Mouse (Mus musculus) Patski (cell line): Measurements from ENCODE around the gene Gm11444. TPM values are rescaled to one million over a fixed set of nuclear protein-coding genes. Genes with fewer than 3 reads are reported as not detected.

ENCODE experiments used
- ATAC-seq: fragments of 100-300 bp; one replicate; pipeline ENCODE4 v1.8.0; 2021
- CTCF ChIA-PET: fragments of 350-600 bp; sonication (Branson Sonifier 250); formaldehyde crosslinking; loops from one replicate; lab custom pipeline; 2022; ENCODE audit warnings: inconsistent platforms; lab: Charles Lee
- POLR2A ChIA-PET: fragments of 350-600 bp; sonication (Branson Sonifier 250); formaldehyde crosslinking; loops from one replicate; lab custom pipeline; 2022; ENCODE audit warnings: antibody characterized with exemption, inconsistent platforms; lab: Charles Lee
- DNase-seq: peaks from one replicate; pipeline ENCODE4 v3.0.0-alpha.2; 2011; ENCODE audit warnings: low read depth, low spot score
- H3K27me3 ChIP-seq: fragments of 371-371 bp; one replicate; pipeline ENCODE4 v1.5.1; 2021
- CTCF ChIP-seq: fragments of 100-300 bp; IDR thresholded peaks from one replicate; pipeline ENCODE4 v1.5.1; 2021
- in situ Hi-C: fragments of 300-500 bp; cut with MboI; formaldehyde crosslinking; loops from 3 replicates; pipeline ENCODE4 v1.11.1; 2018; ENCODE audit warnings: low pct_unique_long_range_greater_than_20kb, mixed read lengths
- polyA plus RNA-seq: library from polyadenylated mRNA; unstranded; gene quantifications from one replicate; pipeline ENCODE4 v1.2.3, GENCODE M21; 2021

The Gm11444 gene
- polyA plus RNA-seq, 1 experiment from 2014 or later, result not detected

GRCm38 (mm10) chr11:85842596-85843346 is 7.4 kb downstream of the Gm11444 start:
- ChIA-PET POLR2A (interaction anchor here (0.7 kb wide), 1 partner anchor 333 kb away, joined by 4 read pairs; no protein-coding TSS in a partner anchor), CTCF (interaction anchor here (1.0 to 1.4 kb wide), 3 partner anchors 128 to 325 kb away, joined by 3 to 5 read pairs (median 3); no protein-coding TSS in a partner anchor)
- no peak for TF ChIP-seq CTCF
- in situ Hi-C loops, result no loop called here
- DNase-seq, result no peak
- ATAC-seq, result no peak
- no peaks in the 10 kb centered on the region for H3K27me3 ChIP-seq

DNA sequence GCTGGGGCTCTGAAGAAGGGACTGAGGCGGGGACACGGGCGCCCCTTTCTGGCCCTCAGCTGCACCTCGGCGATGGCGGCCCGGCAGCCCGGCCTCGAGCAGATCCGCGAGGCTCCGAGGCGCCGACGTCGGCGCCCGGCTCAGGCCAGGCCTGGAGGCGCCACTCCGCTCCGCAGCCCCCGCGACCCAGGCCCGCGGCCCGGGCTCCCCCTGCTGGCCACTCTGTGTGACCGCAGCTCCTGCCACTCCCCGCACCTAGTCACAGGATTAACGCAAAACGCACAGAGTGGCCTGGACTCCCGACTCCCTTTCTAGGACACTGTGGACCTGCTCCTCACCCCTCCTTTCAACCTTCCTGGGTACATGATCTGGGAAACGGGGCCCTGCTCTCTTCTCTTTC is 8.2 kb downstream of the Gm11444 start:
- CTCF ChIA-PET, result interaction anchor here (1.0 to 1.4 kb wide), 3 partner anchors 129 to 324 kb away, joined by 3 to 5 read pairs (median 4); no protein-coding TSS in a partner anchor
- H3K27me3 ChIP-seq, result no peaks in the 10 kb centered on the region
- POLR2A ChIA-PET, result no interaction called here
- DNase-seq (no peak), ATAC-seq (no peak)
- in situ Hi-C loops, result no loop called here
- TF ChIP-seq CTCF, result no peak

GRCm38 (mm10) chr11:85841211-85841681 is 8.9 kb downstream of the Gm11444 start:
- no peak for DNase-seq
- POLR2A ChIA-PET, result no interaction called here

DNA sequence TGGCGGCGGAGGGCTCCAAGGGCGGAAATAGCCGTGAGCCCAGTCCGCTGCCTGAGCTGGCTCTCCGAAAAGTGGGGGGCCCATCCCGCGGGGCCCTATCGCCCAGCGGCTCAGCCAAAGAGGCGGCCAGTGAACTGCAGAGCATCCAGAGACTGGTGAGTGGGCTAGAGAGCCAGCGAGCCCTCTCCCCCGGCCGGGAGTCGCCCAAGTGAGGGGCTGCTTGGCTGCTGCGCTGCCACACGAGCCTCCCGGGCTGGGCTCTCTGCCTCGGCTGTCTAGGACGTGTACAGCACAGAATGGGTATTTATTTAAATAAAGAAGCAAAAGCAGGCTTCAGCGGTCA is 9.4 kb downstream of the Gm11444 start:
- TF ChIP-seq CTCF, result no peak
- ATAC-seq (no peak), DNase-seq (no peak)
- CTCF ChIA-PET, result interaction anchor here (0.9 to 1.1 kb wide), 2 partner anchors 18 to 320 kb away, joined by 3 to 4 read pairs; no protein-coding TSS in a partner anchor
- in situ Hi-C loops, result no loop called here
- no peaks in the 10 kb centered on the region for H3K27me3 ChIP-seq
- POLR2A ChIA-PET, result no interaction called here

More at GRCm38 (mm10) chr11:85841211-85841681, 8.9 kb downstream of the Gm11444 start:
- H3K27me3 ChIP-seq, result no peaks in the 10 kb centered on the region
- CTCF ChIA-PET, result interaction anchor here (0.9 to 1.1 kb wide), 2 partner anchors 19 to 321 kb away, joined by 3 to 4 read pairs; no protein-coding TSS in a partner anchor
- TF ChIP-seq CTCF, result no peak
- ATAC-seq, result no peak
- in situ Hi-C loops, result no loop called here

GRCm38 (mm10) chr11:85840031-85840802 is 9.9 kb downstream of the Gm11444 start:
- ATAC-seq (no peak), DNase-seq (no peak)
- TF ChIP-seq CTCF, result no peak
- CTCF ChIA-PET, result no interaction called here
- POLR2A ChIA-PET, result no interaction called here
- in situ Hi-C loops, result no loop called here
- no peaks in the 10 kb centered on the region for H3K27me3 ChIP-seq

DNA sequence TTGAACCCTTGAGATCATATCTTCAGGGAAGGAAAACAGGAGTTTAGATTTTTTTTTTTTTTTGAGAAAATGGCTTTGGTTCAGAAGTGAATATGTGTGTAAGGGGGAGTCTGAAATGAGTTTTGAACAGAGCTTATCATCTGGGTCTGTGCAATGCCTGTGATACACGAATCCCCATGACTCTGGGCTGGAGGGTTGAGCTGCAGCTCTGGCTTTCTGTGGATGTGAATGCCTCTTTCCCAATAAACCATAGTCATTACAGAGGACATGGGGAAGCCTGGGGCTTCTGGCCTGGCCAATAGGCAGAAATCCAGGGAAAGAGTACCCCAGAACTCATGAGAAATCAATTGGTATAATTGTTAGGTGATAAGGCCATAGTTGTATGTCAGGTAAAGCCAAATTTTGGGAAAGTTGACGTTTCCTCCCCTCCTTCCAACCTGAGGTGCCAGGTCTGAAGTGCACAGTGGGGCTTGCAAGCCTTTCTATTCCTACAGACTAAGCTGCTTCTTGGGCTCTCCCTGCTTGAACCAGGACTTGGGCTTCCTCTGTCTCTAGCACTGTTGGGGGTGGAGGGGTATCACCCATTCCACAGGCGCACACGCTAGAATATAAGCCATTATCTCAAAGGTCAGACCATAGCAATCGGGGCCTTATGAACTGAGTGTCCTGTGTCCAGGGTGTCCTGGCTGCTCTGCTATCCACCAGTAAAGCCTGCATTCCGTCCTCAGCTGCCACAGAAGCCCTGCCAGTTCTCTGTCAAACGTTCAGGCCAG is 10.7 kb downstream of the Gm11444 start:
- no peak for TF ChIP-seq CTCF
- ChIA-PET POLR2A (no interaction called here), CTCF (no interaction called here)
- in situ Hi-C loops, result loop anchor here (5.0 kb wide), 1 partner anchor 457 kb away; no protein-coding TSS in a partner anchor
- no peak for DNase-seq
- no peak for ATAC-seq
- no peaks in the 10 kb centered on the region for H3K27me3 ChIP-seq

GRCm38 (mm10) chr11:85838424-85839257 is 11.5 kb downstream of the Gm11444 start:
- H3K27me3 ChIP-seq, result no peaks in the 10 kb centered on the region
- ChIA-PET POLR2A (no interaction called here), CTCF (no interaction called here)
- no peak for ATAC-seq
- in situ Hi-C loops, result loop anchor here (5.0 kb wide), 1 partner anchor 456 kb away; no protein-coding TSS in a partner anchor
- no peak for DNase-seq
- no peak for TF ChIP-seq CTCF

GRCm38 (mm10) chr11:85837648-85838423 is 12.3 kb downstream of the Gm11444 start:
- POLR2A ChIA-PET, result no interaction called here
- H3K27me3 ChIP-seq, result no peaks in the 10 kb centered on the region
- TF ChIP-seq CTCF, result no peak
- in situ Hi-C loops, result loop anchor here (5.0 kb wide), 1 partner anchor 456 kb away; no protein-coding TSS in a partner anchor
- ATAC-seq (no peak), DNase-seq (no peak)
- CTCF ChIA-PET, result no interaction called here

DNA sequence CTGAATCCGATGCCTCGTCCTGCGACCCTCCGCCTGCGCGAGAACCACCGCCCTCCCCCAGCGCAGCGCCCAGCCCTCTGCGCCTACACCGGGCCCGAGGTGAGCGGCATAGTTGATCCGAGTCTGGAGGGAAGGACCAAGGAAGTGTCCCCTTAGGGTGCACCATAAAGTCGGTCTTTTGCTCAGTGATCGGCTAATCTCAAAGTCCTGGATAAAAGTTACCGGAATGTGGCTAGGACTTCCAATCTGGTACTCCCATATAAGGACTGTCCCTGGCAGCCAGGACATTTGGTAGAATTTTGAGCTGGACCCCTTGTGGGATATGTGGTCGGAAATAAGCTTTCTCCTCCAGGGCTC is 12.9 kb downstream of the Gm11444 start:
- POLR2A ChIA-PET, result no interaction called here
- DNase-seq (no peak), ATAC-seq (no peak)
- CTCF ChIA-PET, result no interaction called here
- in situ Hi-C loops, result loop anchor here (5.0 kb wide), 1 partner anchor 455 kb away; no protein-coding TSS in a partner anchor
- TF ChIP-seq CTCF, result no peak
- no peaks in the 10 kb centered on the region for H3K27me3 ChIP-seq
